Mouse (Mus musculus) ES-E14 (cell line): ENCODE measurements at regions not wholly inside any gene's neighbourhood (a gene's known extent, or its start where the extent isn't known, plus 50 kb on each side); places are given as distances from the start of the nearest gene placed in this dataset.

Experiments used
- CHD2 ChIP-seq: IDR thresholded peaks from 2 replicates; pipeline ENCODE4 v1.6.1; 2014; ENCODE audit warnings: mild to moderate bottlenecking, low read depth, low read length, inconsistent platforms
- HCFC1 ChIP-seq: IDR thresholded peaks from 2 replicates; pipeline ENCODE4 v1.6.1; 2012; ENCODE audit warnings: low read length, inconsistent platforms, borderline replicate concordance; ENCODE audit not compliant: insufficient read depth
- MAFK ChIP-seq: IDR thresholded peaks from 2 replicates; pipeline ENCODE4 v1.6.1; 2014; ENCODE audit warnings: mild to moderate bottlenecking, low read depth, low read length, inconsistent platforms; ENCODE audit not compliant: insufficient read depth
- ZNF384 ChIP-seq: IDR thresholded peaks from 2 replicates; pipeline ENCODE4 v1.6.1; 2012; ENCODE audit warnings: low read depth, low read length, inconsistent platforms

GRCm38 (mm10) chr9:33240506-33240905, 604.5 kb downstream of the Ets1 start:
- TF ChIP-seq MAFK (no peak), CHD2 (no peak), HCFC1 (no peak), ZNF384 (no peak)
